14 mouse cellular contexts compared by ENCODE assay signal in the genomic region with DNA sequence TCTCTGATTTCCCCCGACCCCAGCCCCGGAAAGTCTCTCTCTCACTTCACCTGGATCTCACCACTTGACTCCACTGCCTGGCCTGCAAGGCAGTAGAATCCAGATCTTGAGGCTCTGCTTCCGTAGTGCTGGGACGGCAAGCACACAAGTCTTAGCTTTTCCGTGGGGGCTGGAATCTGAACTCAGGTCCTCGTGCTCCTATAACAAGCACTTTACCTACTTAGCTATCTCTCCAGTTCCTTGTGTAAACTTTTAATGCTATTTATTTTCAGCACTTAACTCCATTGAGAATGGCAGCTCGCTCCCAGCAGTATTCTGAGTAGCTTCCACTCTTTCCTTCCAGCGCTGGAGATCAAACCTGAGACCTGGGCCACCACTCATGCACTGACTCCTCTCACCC. TPM values are rescaled to one million over a fixed set of nuclear protein-coding genes. Genes with fewer than 3 reads are reported as not detected.
"Had no signal": no experiment of that assay in that cellular context is flagged by ENCODE, and none has a peak within 500 bp of the region (broad histone marks: within the 10 kb centered on the region; RNA-seq: fewer than 3 reads in every experiment).

No protein-coding gene starts in this region.

- DNase-seq: kidney, adult 18-20 months; kidney, adult 9 months; kidney, postnatal 14 days; kidney, postnatal 4 days; liver, embryonic 13.5 days; right cerebral cortex, adult 18-20 months; right cerebral cortex, postnatal 25 days; spleen, adult 18-20 months; thymus, postnatal 25 days had no signal

RNA-seq across cellular contexts. Expression of a gene that starts 26.3 kb away (rescaled TPM):
- total RNA-seq: layer of hippocampus, adult 18-20 months; layer of hippocampus, postnatal 14 days; left cerebral cortex, postnatal 25 days; liver, adult 2 months; monocyte, adult 5-6 weeks had no signal

RNA-seq across cellular contexts. Expression of a gene that starts 31.8 kb away (rescaled TPM):
- total RNA-seq: liver, adult 2 months; monocyte, adult 5-6 weeks had no signal
